Mouse (Mus musculus): ENCODE measurements around the gene Olfr460. TPM values are rescaled to one million over a fixed set of nuclear protein-coding genes. Genes with fewer than 3 reads are reported as not detected.
A peak's percentile ranks its signal among the peaks of the same experiment; 100 is the strongest.
"Not testable (repeated sequence)": the region's sequence is repeated elsewhere in the genome, so short reads cannot be mapped to it uniquely, and the experiment has no call there.

Gene Olfr460
- not detected for total RNA-seq (2021)

DNA sequence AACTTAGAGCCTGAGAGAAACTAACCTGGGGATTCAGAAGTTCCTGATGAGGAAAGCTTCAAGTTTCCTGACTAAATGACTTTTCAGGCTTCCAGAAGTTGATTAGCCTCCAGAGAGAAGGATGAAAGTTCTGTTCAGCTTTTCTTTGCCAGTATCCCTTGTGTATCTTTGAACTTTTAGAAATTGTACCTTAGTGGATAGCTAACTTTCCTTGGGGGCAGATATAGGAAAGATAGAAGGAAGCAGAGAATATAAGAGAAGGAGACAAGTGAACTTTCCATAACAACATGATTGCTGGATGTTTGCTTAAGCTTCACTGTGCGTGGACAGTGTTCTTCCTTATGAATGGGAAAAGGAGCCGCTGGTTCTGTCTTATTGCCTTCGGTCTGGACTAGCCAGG, at the start of gene Olfr460:
Gene Olfr460, plus strand, starts transcription at position 301 of the 400 bp plus-strand sequence.
- DNase-seq (ENCODE audit: extremely low spot score in 1 of 2, low spot score in 1 of 2), result no peak

GRCm38 (mm10) chr6:40544690-40545089, 24.6 kb upstream of the Olfr460 start:
- DNase-seq (ENCODE audit: extremely low spot score in 1 of 2, low spot score in 1 of 2), result no peak

DNA sequence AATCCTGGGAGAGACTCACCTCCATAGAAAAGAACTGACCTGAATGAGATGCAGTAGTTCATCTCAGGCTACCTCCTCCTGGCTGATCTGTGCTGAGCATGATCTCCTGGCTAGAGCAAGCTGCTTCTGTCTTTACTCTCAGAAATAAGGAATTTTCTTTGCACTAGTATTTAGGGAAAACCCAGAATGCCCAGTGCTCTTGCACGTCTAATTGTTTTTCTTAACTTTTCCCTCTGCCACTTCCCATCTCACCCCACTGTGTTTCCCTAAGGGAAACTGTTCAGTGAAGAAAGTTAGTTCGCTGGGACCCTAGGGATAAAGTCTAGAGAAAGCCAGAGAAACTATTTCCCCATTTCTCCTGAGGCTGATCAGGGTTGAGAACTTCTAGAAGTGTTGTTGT, 14.3 kb upstream of the Olfr460 start, which contains the start of gene Olfr461:
Gene Olfr461, minus strand, starts transcription at position 101 of the 400 bp plus-strand sequence.
- DNase-seq (ENCODE audit: extremely low spot score in 1 of 2, low spot score in 1 of 2), result no peak

DNA sequence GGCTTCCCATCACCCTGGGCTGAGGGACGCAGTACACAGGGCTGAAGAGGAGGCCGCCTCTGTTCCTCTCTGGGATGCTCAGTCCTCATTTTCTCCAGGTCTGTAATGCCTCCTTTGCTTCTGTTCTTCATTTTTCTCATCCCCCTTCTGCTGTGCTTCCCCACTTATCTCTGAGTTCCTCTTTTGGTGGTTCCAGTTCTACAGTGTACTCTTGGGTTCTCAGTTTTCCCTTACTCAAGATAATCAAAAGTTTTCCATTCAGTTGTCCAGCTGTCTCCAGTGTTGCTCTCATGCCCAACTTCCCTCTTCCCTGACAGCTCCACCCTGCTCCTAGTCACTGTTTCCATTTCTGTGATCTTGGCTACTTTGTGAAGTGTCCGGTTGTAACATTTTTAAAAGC, 4.3 kb downstream of the Olfr460 start:
- no peak for DNase-seq (ENCODE audit: extremely low spot score in 1 of 2, low spot score in 1 of 2)

DNA sequence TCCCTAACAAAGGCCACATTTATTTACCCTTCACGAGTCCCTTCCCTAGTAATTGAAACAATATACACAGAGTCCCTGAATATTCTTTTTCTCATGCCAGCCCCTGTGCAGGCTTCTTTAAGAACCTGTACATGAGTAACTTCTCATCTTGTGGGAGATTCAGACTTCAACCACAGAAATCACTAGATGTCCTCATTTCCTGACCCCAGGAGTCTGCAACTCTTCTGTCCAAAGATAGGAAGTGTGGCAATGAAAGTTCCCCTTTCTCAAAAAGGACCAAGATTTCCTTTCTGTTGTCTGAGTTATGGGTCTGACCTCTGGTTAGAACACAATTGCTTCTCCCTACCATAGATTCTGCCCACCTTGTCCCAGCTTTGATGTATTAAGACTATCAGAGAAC, 7.0 kb downstream of the Olfr460 start:
- DNase-seq (ENCODE audit: extremely low spot score in 1 of 2, low spot score in 1 of 2), result no peak

DNA sequence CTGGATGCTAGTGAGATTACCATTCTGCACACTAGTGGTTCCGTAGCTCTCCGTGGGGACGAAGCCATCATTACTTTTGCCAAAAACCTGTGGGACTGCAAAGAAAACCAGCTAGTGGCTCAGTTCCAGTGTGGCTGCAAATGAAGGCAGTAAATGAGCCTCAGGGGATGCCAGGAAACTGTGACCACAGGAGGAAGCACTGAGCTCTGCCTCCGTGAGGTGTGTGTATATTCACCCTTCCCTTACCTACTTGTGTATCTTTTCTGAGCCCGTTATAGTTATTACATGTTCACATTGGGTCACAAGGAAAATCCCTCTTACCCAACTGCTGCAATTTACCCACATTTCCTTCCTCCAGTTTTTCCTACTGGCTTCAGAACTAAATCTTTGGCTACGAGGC, 15.0 kb downstream of the Olfr460 start:
- DNase-seq (ENCODE audit: extremely low spot score in 1 of 2, low spot score in 1 of 2), result no peak

DNA sequence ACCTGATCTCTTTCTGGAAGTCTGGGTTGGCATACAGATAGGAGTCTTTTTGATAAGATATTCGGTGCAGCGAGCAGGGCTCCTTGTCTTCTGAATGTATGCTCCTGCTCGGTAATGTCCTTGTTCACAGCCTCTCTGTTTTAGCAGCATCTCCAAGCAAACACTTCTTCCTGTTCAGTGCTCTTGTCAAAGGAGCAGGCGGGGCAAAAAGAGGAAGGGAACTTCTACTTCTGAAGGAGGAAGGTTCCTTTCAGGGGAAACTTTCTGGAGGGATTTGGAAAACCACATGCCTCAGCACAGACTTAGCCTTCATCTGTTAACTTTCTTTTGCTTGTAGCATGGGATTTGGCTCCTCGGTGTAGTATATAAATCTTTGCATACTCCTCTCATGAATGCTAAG, 16.4 kb downstream of the Olfr460 start, which contains the start of gene Clec5a:
Gene Clec5a, minus strand, starts transcription at position 177 of the 400 bp plus-strand sequence.
- no peak for DNase-seq (ENCODE audit: extremely low spot score in 1 of 2, low spot score in 1 of 2)

DNA sequence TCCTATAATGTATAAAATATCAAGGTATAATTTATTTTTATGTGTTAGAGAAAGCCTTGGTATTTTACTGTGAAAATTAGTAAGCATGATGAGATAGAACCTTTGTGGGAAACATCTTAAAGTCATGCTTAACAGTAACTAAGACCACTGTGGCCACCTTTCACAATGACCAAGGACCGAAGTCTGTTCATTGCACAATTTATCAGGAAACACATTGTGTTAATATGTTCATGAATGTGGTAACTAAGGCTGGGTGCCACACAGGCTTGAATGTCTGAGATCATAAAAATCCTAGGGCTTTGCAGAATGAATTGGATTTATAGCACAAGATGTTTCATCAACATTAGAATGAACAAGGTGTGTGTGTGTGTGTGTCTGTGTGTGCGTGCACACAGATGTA, 19.1 kb downstream of the Olfr460 start:
- DNase-seq (ENCODE audit: extremely low spot score in 1 of 2, low spot score in 1 of 2), result no peak

- no peak for DNase-seq (ENCODE audit: extremely low spot score in 1 of 2, low spot score in 1 of 2)
Observed at GRCm38 (mm10) chr6:40594804-40595550, 25.7 kb downstream of the Olfr460 start.

GRCm38 (mm10) chr6:40598546-40598945, 29.3 kb downstream of the Olfr460 start:
- DNase-seq (ENCODE audit: extremely low spot score in 1 of 2, low spot score in 1 of 2), result not testable (repeated sequence)

GRCm38 (mm10) chr6:40607431-40607830, 38.1 kb downstream of the Olfr460 start:
- DNase-seq (ENCODE audit: extremely low spot score in 1 of 2, low spot score in 1 of 2), result peak in 1 of 2 experiments; percentile 45

DNA sequence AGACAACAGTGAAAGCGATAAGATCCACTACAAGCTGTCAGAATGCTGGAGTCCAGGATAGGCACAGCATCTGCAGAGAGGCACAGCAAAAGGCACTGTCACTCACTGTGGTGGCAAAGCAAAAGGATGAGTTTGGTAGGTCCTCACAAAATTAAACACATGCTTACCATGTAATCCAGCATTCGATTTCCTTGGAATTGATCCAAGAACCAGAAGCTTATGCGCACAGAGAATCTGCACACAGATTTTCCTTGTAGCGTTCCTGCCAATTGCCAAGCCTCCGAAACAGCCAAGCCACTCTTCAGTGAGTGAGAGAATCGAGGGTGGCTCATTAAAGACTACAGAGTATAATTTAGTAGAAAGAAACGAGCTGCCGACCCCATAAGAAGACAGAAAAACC, 41.0 kb downstream of the Olfr460 start:
- DNase-seq (ENCODE audit: extremely low spot score in 1 of 2, low spot score in 1 of 2), result no peak

GRCm38 (mm10) chr6:40613260-40613852, 44.1 kb downstream of the Olfr460 start, which contains the start of gene Tas2r138:
Gene Tas2r138 (minus strand): TSS chr6:40613310.
- DNase-seq (ENCODE audit: extremely low spot score in 1 of 2, low spot score in 1 of 2), result no peak

- DNase-seq (ENCODE audit: extremely low spot score in 1 of 2, low spot score in 1 of 2), result peak; percentile 33 to 88
Observed at GRCm38 (mm10) chr6:40617965-40618364, 48.7 kb downstream of the Olfr460 start.

Other genes with a start within 250 kb of the Olfr460 start
- gene Agk, start 244.3 kb upstream of the Olfr460 start, total RNA-seq (2021), result 10 to 100 TPM; 45.3 to 47.4 TPM
- 10 to 100 TPM; 41.4 to 46.0 TPM for gene E330009J07Rik, start 133.4 kb upstream of the Olfr460 start, total RNA-seq (2021)
- not detected for gene Wee2, start 130.4 kb upstream of the Olfr460 start, total RNA-seq (2021)
- gene Ssbp1, start 98.1 kb upstream of the Olfr460 start, total RNA-seq (2021), result 10 to 100 TPM; 32.6 to 36.2 TPM
- gene Tas2r137, start 78.3 kb upstream of the Olfr460 start, total RNA-seq (2021), result not detected
- gene Tas2r108, start 76.0 kb upstream of the Olfr460 start, total RNA-seq (2021), result not detected
- gene Prss37, start 50.0 kb upstream of the Olfr460 start, total RNA-seq (2021), result not detected
- gene Olfr461, start 14.4 kb upstream of the Olfr460 start, total RNA-seq (2021), result not detected
- gene Clec5a, start 16.3 kb downstream of the Olfr460 start, total RNA-seq (2021), result 1 to 10 TPM in 1 of 2 experiments, under 1 TPM in 1; 0.52 to 1.2 TPM
- not detected for gene Tas2r138, start 43.8 kb downstream of the Olfr460 start, total RNA-seq (2021)
- gene Mgam, start 59.3 kb downstream of the Olfr460 start, total RNA-seq (2021), result not detected

Data from layer of hippocampus, postnatal 25 days (tissue).